Mouse (Mus musculus) liver, embryonic 14.5 days (tissue): ENCODE data around the gene Dlgap5. TPM values are rescaled to one million over a fixed set of nuclear protein-coding genes. Genes with fewer than 3 reads are reported as not detected.

Source experiments
- ATAC-seq: fragments of 200-750 bp; cut with Nextera tagmentation; 2 replicates; pipeline ENCODE4 v1.8.0; 2017; ENCODE audit warnings: moderate number of reproducible peaks, mild to moderate bottlenecking, moderate library complexity; ENCODE audit not compliant: insufficient read depth
- DNase-seq, 3 experiments: peaks; one replicate each; pipeline ENCODE4 v3.0.0-alpha.2; 2012 to 2013; ENCODE audit warnings: low read depth in 3 of 3, low spot score in 3 of 3
- H3K27ac ChIP-seq: fragments of 300-500 bp; sonication (generic); 2 replicates; pipeline ENCODE4 v1.5.1; 2014; ENCODE audit warnings: moderate library complexity, mild to moderate bottlenecking, control low read depth, inconsistent platforms
- H3K27me3 ChIP-seq: fragments of 300-500 bp; sonication (generic); 2 replicates; pipeline ENCODE4 v1.6.1; 2014; ENCODE audit warnings: mild to moderate bottlenecking, low read length, moderate library complexity; ENCODE audit not compliant: control insufficient read depth, insufficient read depth
- H3K36me3 ChIP-seq: fragments of 300-500 bp; sonication (generic); replicated peaks from 2 replicates; pipeline ENCODE4 v1.6.1; 2014; ENCODE audit warnings: low read depth; ENCODE audit not compliant: control insufficient read depth, insufficient read depth
- H3K4me1 ChIP-seq, 2 experiments: fragments of 200-500 bp in 1 of 2; fragments of 300-500 bp in 1 of 2; sonication (generic) in 1 of 2; replicated peaks; 2 replicates each; pipeline ENCODE4 v1.6.1; 2012 to 2014; ENCODE audit warnings: antibody characterized with exemption in 1 of 2, inconsistent platforms in 1 of 2, low read length in 1 of 2; ENCODE audit not compliant: control insufficient read depth in 2 of 2, insufficient read depth in 2 of 2
- H3K4me2 ChIP-seq: fragments of 300-500 bp; sonication (generic); 2 replicates; pipeline ENCODE4 v1.6.1; 2014; ENCODE audit warnings: low read depth, mild to moderate bottlenecking, control low read depth, moderate library complexity
- H3K4me3 ChIP-seq, 2 experiments: fragments of 200-500 bp in 1 of 2; fragments of 300-500 bp in 1 of 2; sonication (generic) in 1 of 2; 2 replicates each; pipeline ENCODE4 v1.5.1; 2012 to 2014; ENCODE audit warnings: low read depth in 2 of 2, low read length in 2 of 2, mild to moderate bottlenecking in 2 of 2, control low read depth in 1 of 2, inconsistent platforms in 1 of 2, moderate library complexity in 1 of 2; ENCODE audit not compliant: insufficient read depth in 1 of 2
- H3K9ac ChIP-seq: fragments of 300-500 bp; sonication (generic); replicated peaks from 2 replicates; pipeline ENCODE4 v1.6.1; 2014; ENCODE audit warnings: mild to moderate bottlenecking, control low read depth, moderate library complexity
- H3K9me3 ChIP-seq: fragments of 300-500 bp; sonication (generic); 2 replicates; pipeline ENCODE4 v1.6.1; 2016; ENCODE audit warnings: low read length, mixed read lengths; ENCODE audit not compliant: control insufficient read depth
- CTCF ChIP-seq: IDR thresholded peaks from 2 replicates; pipeline ENCODE4 v1.5.1; 2016; ENCODE audit warnings: antibody characterized with exemption, low read depth, control low read depth
- EP300 ChIP-seq: IDR thresholded peaks from 2 replicates; pipeline ENCODE4 v1.6.1; 2016; ENCODE audit warnings: antibody characterized with exemption, low read depth
- WGBS: fragments of 180-500 bp; shearing (Covaris S2); extraction: QIAGEN DNeasy Blood & Tissue Kit; methylation state at CpG from one replicate; pipeline ENCODE4 v1.1.7; 2014; ENCODE audit not compliant: insufficient replicate concordance; 5-methylcytosine and 5-hydroxymethylcytosine counted together
- polyA plus RNA-seq, 2 experiments: library from polyadenylated mRNA; depleted of rRNA in 1 of 2; stranded (reverse) in 1 of 2; unstranded in 1 of 2; fragments of >200 nt; fragmentation: Nextera tagmentation in 1 of 2; extraction: Ambion mirVana in 1 of 2; gene quantifications; 2 replicates each; pipeline versions ENCODE4 v1.2.1 to v1.2.3; 2012 to 2014

The Dlgap5 gene
- polyA plus RNA-seq, 2 experiments, result 42.5 to 51.4 TPM

DNA sequence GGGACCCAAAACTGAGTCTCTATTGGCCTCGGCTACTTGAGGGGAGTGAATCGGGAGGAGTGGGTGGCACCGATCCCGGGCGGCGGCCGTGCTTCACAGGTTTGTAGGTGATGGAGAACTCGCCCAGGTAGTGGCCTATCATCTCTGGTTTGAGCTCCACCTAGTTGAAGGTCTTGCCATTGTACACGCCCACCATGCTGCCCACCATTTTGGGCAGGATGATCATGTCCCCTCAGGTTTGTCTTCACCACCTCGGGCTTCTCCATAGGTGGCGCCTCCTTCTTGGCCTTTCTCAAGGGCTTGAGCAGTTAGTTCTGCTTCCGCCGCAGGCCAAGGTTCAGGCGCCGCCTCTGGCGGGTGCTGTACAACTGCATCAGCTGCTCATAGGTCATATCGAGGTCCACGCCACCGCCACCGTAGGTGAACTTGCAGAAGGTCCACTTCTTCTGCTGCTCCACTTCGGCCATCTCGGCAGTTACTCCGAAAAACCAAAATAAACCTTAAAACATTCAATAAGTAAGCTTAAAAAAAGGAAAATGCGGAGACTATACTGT, 1.6 kb upstream of the Dlgap5 start:
- H3K9ac ChIP-seq, result no peak overlapping the region
- H3K36me3 ChIP-seq, result peaks cover 18% of the 10 kb centered on the region
- no peaks in the 10 kb centered on the region for H3K27me3 ChIP-seq
- H3K4me3 ChIP-seq, result no peak overlapping the region
- ATAC-seq (no peak), DNase-seq (no peak)
- no peaks in the 10 kb centered on the region for H3K9me3 ChIP-seq
- no peak overlapping the region for H3K4me2 ChIP-seq
- WGBS, result 84% methylated on average over 24 of the region's 24 CpGs
- no peak overlapping the region for H3K27ac ChIP-seq
- peaks cover 7 to 13% of the 10 kb centered on the region in 2 experiments for H3K4me1 ChIP-seq
- no peak for TF ChIP-seq EP300
- TF ChIP-seq CTCF, result peak; percentile 21; the same call in 1 of the 2 replicates

- peak overlapping the region; percentile 79 for H3K9ac ChIP-seq
- ATAC-seq (no peak), DNase-seq (no peak)
- TF ChIP-seq EP300 (no peak), CTCF (no peak)
- peak overlapping the region; percentile 74 for H3K4me2 ChIP-seq
- H3K27ac ChIP-seq, result peak overlapping the region; percentile 75
- H3K4me3 ChIP-seq, result peak overlapping the region in 1 of 2 experiments; percentile 93; a peak in 1 of 4 replicates
- H3K4me1 ChIP-seq, result peaks cover 7 to 13% of the 10 kb centered on the region in 2 experiments
- H3K36me3 ChIP-seq, result peaks cover 24% of the 10 kb centered on the region
- H3K9me3 ChIP-seq, result no peaks in the 10 kb centered on the region
- H3K27me3 ChIP-seq, result no peaks in the 10 kb centered on the region
- WGBS, result 70% methylated on average over 9 of the region's 9 CpGs
Observed at GRCm38 (mm10) chr14:47419034-47419625, 923 bp upstream of the Dlgap5 start.

DNA sequence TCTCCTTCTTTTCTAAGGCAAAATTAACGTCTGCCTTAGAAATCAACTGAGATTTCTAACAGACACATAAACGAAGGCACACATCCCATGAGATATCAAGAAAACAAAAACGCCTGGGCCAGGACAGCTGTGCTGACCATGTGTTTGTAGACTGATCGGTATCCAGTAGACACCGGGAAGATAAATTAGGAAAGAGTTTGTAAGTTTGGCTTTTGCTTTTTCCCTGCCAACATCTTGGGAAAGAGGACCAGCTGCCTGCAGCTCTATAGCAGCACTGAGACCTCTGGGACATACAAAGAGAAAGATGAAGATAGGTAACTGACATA, 422 bp upstream of the Dlgap5 start:
- H3K4me3 ChIP-seq, result peak overlapping the region; percentile 72 to 93
- peak overlapping the region; percentile 74 for H3K4me2 ChIP-seq
- H3K9me3 ChIP-seq, result no peaks in the 10 kb centered on the region
- peaks cover 7 to 13% of the 10 kb centered on the region in 2 experiments for H3K4me1 ChIP-seq
- peak overlapping the region; percentile 75 for H3K27ac ChIP-seq
- TF ChIP-seq CTCF (no peak), EP300 (no peak)
- H3K36me3 ChIP-seq, result peaks cover 29% of the 10 kb centered on the region
- H3K9ac ChIP-seq, result peak overlapping the region; percentile 79
- peak; percentile 29; the same call in 1 of the 2 replicates for ATAC-seq
- WGBS, result 34% methylated on average over 5 of the region's 5 CpGs
- no peaks in the 10 kb centered on the region for H3K27me3 ChIP-seq
- DNase-seq, result peak in 1 of 3 experiments; percentile 19

DNA sequence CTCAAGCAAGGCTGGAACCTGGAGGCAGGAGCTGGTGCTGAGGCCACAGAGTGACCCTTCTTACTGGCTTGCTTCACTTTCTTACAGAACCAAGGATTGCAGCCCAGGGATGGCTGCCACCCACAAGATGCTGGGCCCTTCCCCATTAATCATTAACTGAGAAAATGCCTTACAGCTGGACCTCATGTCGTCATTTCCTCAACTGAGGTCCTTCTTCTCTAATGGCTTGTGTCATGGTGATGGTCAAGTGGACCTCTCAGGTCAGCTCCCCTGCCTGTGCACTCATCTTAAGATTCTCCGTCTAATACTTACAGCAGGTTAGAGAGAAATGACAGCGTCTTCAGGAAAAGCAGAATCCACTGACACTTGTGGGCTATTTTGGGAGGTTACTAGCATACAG, 861 bp downstream of the Dlgap5 start:
- Histone ChIP-seq H3K4me3 (peak overlapping the region; percentile 93 to 98), H3K9ac (peak overlapping the region; percentile 97), H3K9me3 (no peaks in the 10 kb centered on the region), H3K27ac (peak overlapping the region; percentile 84), H3K27me3 (no peaks in the 10 kb centered on the region), H3K4me2 (peak overlapping the region; percentile 87), H3K36me3 (peaks cover 42% of the 10 kb centered on the region), H3K4me1 (peaks cover 7 to 13% of the 10 kb centered on the region in 2 experiments)
- WGBS, result 21% methylated on average over 3 of the region's 3 CpGs
- DNase-seq (peak in 1 of 3 experiments; percentile 11), ATAC-seq (no peak)
- TF ChIP-seq EP300 (no peak), CTCF (no peak)

GRCm38 (mm10) chr14:47406000-47406399, 12.2 kb downstream of the Dlgap5 start:
- no peak overlapping the region for H3K4me2 ChIP-seq
- ATAC-seq (no peak), DNase-seq (no peak)
- no peaks in the 10 kb centered on the region for H3K9me3 ChIP-seq
- no peak overlapping the region for H3K4me3 ChIP-seq
- H3K36me3 ChIP-seq, result peaks cover 99% of the 10 kb centered on the region
- 77% methylated on average over 9 of the region's 9 CpGs for WGBS
- H3K4me1 ChIP-seq, result no peaks in the 10 kb centered on the region
- no peak for TF ChIP-seq EP300
- TF ChIP-seq CTCF, result no peak
- H3K27me3 ChIP-seq, result no peaks in the 10 kb centered on the region
- H3K9ac ChIP-seq, result no peak overlapping the region
- H3K27ac ChIP-seq, result no peak overlapping the region
